Mouse (Mus musculus): Measurements from ENCODE around the gene Gstt2.
"Not testable (repeated sequence)": the region's sequence is repeated elsewhere in the genome, so short reads cannot be mapped to it uniquely, and the experiment has no call there.

Gstt2 gene

GRCm38 (mm10) chr10:75855416-75855981 is 18.3 kb upstream of the Gstt2 start:
- no peak for DNase-seq (ENCODE audit: low spot score)

DNA sequence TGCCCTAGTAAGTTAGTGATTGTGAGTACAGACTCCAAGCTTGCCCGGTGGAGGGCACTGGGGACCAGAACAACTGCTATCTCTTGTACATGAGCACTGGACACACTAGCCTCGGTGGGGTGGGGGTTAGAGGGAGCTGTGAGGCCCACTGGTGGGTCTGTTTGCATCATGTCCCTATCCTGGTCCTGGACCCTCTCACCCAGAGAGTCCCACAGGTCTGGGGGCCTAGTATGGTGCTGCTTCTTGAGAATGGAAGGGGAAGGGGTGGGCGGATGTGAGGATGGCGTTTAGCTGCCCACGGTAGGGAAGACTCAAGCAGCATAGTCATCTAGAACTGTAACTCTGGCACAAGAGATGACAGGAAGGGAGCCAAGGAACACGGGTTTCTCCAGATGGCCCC is 17.6 kb upstream of the Gstt2 start:
- DNase-seq (ENCODE audit: low spot score): no peak

- DNase-seq (ENCODE audit: low spot score): no peak
Observed at GRCm38 (mm10) chr10:75854096-75854495, 16.9 kb upstream of the Gstt2 start.

DNA sequence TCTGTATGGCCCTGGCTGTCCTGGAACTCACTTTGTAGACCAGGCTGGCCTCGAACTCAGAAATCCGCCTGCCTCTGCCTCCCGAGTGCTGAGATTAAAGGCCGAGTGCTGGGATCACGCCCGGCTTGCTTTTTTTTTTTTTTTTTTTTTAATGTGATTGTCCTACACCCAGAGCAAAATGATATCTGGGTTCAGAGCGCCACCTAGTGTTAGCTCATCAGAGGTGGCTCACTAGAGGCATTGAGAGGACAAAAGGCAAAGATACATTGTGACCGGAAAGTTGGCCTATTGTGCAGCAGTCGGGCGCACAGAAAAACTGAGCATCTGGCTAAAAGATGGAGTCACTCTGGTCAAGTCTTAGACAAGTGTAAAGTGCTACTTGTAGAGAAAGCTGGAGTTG is 16.2 kb upstream of the Gstt2 start:
- peak; percentile 70 for DNase-seq (ENCODE audit: low spot score)

- no peak for DNase-seq (ENCODE audit: low spot score)
Observed at GRCm38 (mm10) chr10:75852539-75853125, 15.4 kb upstream of the Gstt2 start.

- DNase-seq (ENCODE audit: low spot score): no peak
Observed at GRCm38 (mm10) chr10:75851681-75852080, 14.5 kb upstream of the Gstt2 start.

- DNase-seq (ENCODE audit: low spot score): no peak
Observed at GRCm38 (mm10) chr10:75851076-75851475, 13.9 kb upstream of the Gstt2 start.

DNA sequence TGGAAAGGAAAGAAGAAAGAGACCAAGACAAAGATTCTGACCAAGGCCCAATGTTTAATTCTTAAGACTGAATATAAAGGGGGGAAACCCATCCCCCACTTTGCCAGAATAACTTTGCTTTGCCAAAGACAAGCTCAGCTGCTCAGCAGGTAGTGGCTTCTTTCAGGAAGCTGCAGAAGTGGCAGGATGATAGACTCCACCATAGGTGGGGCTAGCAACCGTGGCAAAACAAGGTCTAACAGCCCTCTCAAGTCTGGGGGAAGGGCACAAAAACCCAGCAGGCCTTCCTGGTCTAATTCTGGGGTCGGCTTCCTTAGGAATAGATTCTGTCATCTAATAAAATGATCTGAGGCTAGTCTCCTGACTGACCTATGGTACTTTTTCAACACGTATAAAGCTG is 11.2 kb upstream of the Gstt2 start:
- no peak for DNase-seq (ENCODE audit: low spot score)

GRCm38 (mm10) chr10:75845306-75845930 is 8.2 kb upstream of the Gstt2 start:
- DNase-seq (ENCODE audit: low spot score): peak; percentile 44

GRCm38 (mm10) chr10:75844800-75845199 is 7.6 kb upstream of the Gstt2 start:
- no peak for DNase-seq (ENCODE audit: low spot score)

- DNase-seq (ENCODE audit: low spot score): not testable (repeated sequence)
Observed at GRCm38 (mm10) chr10:75843898-75844297, 6.7 kb upstream of the Gstt2 start.

- no peak for DNase-seq (ENCODE audit: low spot score)
Observed at GRCm38 (mm10) chr10:75839092-75839491, 1.9 kb upstream of the Gstt2 start.

DNA sequence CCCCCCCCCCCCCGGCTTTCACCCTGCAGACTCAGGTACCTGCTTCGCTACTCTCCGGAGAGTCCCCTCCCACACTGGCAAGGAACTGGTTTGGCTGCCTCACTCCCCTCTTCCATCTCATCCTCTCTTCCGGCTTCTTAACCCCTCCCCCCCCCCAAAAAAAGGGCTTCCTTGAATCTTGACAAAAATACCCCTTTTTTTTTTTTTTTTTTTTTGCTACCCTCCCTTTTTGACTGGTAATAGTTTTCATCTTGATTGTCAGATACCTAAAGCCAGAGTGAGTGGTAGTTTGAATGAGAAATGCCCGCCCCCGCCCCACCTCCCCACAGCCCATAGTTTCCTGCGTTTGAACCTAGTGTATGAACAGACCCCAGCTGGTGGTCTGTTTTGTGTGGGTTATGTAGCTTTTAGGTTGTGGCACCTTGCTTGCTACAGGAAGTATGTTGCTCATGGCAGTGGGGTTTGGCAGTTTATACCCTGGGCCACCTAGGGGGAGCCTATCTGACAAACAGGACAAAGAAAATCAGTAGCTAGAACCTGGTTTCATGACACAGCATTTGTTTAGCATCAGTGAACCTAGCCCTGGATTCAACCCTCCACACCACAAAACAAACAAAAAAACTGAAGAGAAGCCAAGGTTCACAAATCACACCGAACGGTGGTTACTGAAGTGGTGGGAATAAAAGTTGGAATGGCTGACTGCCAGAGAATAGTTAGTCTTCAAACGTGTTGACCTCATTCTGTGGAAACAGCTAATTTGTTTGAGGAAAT is 1.3 kb downstream of the Gstt2 start:
- no peak for DNase-seq (ENCODE audit: low spot score)

- peak; percentile 60 for DNase-seq (ENCODE audit: low spot score)
Observed at GRCm38 (mm10) chr10:75835307-75835706, 1.9 kb downstream of the Gstt2 start.

DNA sequence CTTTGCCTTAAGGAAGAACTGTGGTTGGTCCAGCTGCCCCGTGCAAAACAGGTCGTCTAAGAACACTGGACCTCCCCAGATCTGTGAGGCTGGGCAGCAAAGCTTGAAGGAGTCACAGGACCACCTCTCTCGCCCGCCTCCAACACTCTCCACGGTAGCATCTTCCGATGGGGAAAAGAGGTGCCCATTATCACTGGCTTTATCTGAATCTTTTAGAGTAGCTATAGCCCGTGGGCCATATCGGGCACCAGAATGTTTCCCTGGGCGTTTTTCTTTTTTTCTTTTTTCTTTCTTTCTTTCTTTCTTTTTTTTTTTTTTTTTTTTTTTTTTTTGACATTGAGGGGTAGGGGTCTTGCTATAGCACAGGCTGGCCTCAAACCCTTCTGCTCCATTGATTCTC is 2.5 kb downstream of the Gstt2 start:
- no peak for DNase-seq (ENCODE audit: low spot score)

DNA sequence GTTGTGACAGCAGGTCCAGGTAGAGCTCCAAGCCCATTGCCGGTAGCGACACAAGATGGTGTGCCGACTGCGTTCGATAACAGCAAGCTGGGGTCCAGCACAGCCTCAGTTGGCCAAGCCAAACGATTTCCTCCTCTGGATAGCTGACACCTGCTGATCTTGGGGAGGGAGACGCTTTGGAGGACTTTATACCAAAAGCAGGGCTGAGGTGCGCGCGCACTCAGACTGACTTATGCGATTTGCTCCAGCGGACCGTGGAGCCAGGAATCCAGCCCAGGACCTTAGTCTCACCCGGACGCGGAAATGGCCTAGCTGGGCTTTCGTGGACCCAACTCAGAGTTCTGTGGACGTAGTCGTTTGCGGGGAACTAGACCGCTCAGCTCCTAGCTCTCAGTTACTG is 3.0 kb downstream of the Gstt2 start:
- peak; percentile 61 for DNase-seq (ENCODE audit: low spot score)

DNA sequence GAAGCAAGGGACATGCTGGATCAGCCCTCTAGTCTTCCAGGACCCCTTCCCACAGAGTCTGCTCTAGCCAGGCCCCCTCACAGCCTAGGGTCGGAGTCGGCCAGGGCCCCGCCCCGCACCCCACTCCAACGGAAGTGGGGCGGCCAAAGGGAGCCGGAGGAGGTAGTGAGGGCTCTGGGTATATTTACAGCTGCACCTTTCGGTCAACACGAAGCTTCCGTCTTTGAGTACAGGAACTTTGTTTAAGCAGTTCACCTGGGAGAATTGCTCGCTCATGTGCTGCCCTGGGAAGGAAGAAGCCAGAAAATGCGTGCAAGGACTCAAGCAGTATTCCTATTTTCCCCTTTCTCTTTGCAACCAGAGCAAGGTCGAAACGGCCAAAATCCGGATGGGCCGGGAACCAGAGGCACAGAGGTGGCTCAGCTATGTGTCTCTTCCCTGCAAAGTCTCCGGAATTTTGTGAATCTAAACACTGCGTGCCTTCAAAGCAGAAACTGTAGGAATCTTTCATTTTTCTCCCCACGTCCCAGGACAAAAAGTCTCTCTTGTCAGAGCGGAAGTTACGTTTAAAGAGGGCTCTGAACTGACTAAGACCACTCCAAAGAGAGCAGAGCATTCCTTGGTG is 3.7 kb downstream of the Gstt2 start:
- DNase-seq (ENCODE audit: low spot score): no peak

DNA sequence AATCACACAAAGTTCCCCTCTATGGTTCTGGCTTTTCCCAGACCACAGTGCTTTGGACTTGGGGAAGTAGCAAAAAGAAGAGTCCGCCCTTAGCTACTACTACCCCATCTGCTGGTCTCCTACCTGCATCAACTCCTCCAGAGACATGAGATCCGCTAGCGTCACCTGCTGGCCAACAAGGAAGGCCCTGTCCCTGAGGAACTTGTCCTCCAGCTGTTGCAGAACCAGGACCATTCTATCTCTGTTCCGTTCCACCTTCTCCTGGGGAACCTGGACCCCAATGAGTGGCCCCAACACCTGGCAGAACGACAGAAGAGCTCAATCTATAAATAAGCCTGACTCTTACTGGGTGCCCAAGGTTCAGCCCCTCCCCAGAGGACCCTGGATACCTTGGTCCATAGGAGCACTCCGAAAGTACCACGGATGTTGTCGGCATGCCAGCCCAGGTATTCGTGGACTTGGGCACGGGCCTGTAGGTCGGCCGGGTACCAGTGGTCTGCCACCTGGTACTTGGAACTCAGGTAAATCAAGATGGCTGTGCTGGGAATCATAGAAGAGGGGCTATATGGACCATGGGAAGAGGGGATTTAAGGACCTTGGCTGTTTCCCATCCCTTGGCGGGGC is 4.8 kb downstream of the Gstt2 start:
- DNase-seq (ENCODE audit: low spot score): peak; percentile 49

DNA sequence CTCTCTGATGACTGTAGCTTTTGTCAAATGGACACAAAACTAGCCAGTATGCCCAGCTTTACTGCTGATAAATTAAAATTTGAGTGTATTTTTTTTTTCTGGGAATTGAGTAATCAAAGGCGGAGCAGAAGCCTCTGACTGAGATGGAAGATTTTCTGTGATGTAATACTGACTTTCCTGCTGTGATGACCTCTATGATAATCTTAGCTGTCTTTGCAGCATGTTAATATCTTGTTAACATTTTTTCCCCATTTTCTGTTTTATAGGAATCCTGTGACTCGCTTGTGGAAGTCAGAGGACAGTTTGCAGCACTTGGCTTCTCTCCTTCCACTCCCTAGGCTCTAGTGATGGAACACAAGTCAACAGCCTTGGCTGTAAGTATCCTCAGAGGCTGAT is 7.0 kb downstream of the Gstt2 start:
- DNase-seq (ENCODE audit: low spot score): no peak

- DNase-seq (ENCODE audit: low spot score): no peak
Observed at GRCm38 (mm10) chr10:75829529-75830274, 7.5 kb downstream of the Gstt2 start.

GRCm38 (mm10) chr10:75828500-75828931 is 8.7 kb downstream of the Gstt2 start:
- no peak for DNase-seq (ENCODE audit: low spot score)
